Comparison of ENCODE assay signal across 21 mouse cellular contexts in genomic region chr3:33742138-33742537, GRCm38 (mm10). TPM values are rescaled to one million over a fixed set of nuclear protein-coding genes. Genes with fewer than 3 reads are reported as not detected.
A peak's percentile ranks its signal among the peaks of the same experiment; 100 is the strongest.
DNase-seq lines count a peak whose midpoint lies in the region; ATAC-seq and TF ChIP-seq lines count a peak whose summit lies in the region.
"Had no signal": no experiment of that assay in that cellular context is flagged by ENCODE, and none has a peak within 500 bp of the region (broad histone marks: within the 10 kb centered on the region; RNA-seq: fewer than 3 reads in every experiment).

No protein-coding gene starts in this region.

- TF ChIP-seq CTCF in intestine, postnatal 0 days (IDR thresholded peaks at IDR 0.05; ENCODE audit: low read depth) = no peak

- no peak overlapping the region for H3K4me2 ChIP-seq in embryonic facial prominence, embryonic 11.5 days (ENCODE audit: low read depth, low read length)
- no peak overlapping the region for H3K4me2 ChIP-seq in intestine, postnatal 0 days (replicated peaks; ENCODE audit: low read depth)
- H3K4me2 ChIP-seq: embryonic facial prominence, embryonic 15.5 days; kidney, embryonic 15.5 days; liver, embryonic 11.5 days; lung, embryonic 14.5 days; midbrain, embryonic 15.5 days had no signal

- no peaks in the 10 kb centered on the region for H3K36me3 ChIP-seq in embryonic facial prominence, embryonic 11.5 days (replicated peaks; ENCODE audit: control insufficient read depth, insufficient read depth, low read depth, low read length)
- no peaks in the 10 kb centered on the region for H3K36me3 ChIP-seq in embryonic facial prominence, embryonic 10.5 days (replicated peaks)
- no peaks in the 10 kb centered on the region for H3K36me3 ChIP-seq in intestine, postnatal 0 days (ENCODE audit: control insufficient read depth, insufficient read depth)
- H3K36me3 ChIP-seq: embryonic facial prominence, embryonic 15.5 days; G1E; kidney, embryonic 15.5 days; midbrain, embryonic 15.5 days had no signal

- H3K27me3 ChIP-seq in embryonic facial prominence, embryonic 11.5 days (ENCODE audit: control insufficient read depth, insufficient read depth, low read length) = no peaks in the 10 kb centered on the region
- H3K27me3 ChIP-seq in embryonic facial prominence, embryonic 10.5 days (replicated peaks; ENCODE audit: low read depth, poor library complexity, severe bottlenecking) = no peaks in the 10 kb centered on the region
- H3K27me3 ChIP-seq in intestine, postnatal 0 days (replicated peaks; ENCODE audit: control insufficient read depth, insufficient read depth, low read length) = no peaks in the 10 kb centered on the region
- H3K27me3 ChIP-seq: embryonic facial prominence, embryonic 15.5 days; kidney, embryonic 15.5 days; midbrain, embryonic 15.5 days had no signal

- no peaks in the 10 kb centered on the region for H3K4me1 ChIP-seq in embryonic facial prominence, embryonic 11.5 days (ENCODE audit: control insufficient read depth, insufficient read depth, low read length)
- no peaks in the 10 kb centered on the region for H3K4me1 ChIP-seq in embryonic facial prominence, embryonic 10.5 days
- H3K4me1 ChIP-seq in intestine, postnatal 0 days (replicated peaks; ENCODE audit: control insufficient read depth, insufficient read depth, low read length) = no peaks in the 10 kb centered on the region
- H3K4me1 ChIP-seq: embryonic facial prominence, embryonic 15.5 days; kidney, embryonic 15.5 days; midbrain, embryonic 15.5 days had no signal

- no peak overlapping the region for H3K9ac ChIP-seq in embryonic facial prominence, embryonic 11.5 days (replicated peaks; ENCODE audit: low read length)
- H3K9ac ChIP-seq in intestine, postnatal 0 days (ENCODE audit: low read depth, low read length) = no peak overlapping the region
- H3K9ac ChIP-seq: embryonic facial prominence, embryonic 15.5 days; kidney, embryonic 15.5 days; lung, embryonic 14.5 days; midbrain, embryonic 15.5 days had no signal

- no peak for ATAC-seq in embryonic facial prominence, embryonic 11.5 days (replicated peaks; ENCODE audit: insufficient number of reproducible peaks, low FRiP score, low TSS enrichment, low read depth)
- ATAC-seq in intestine, postnatal 0 days = no peak
- ATAC-seq: hindbrain, embryonic 16.5 days; intestine, embryonic 16.5 days; midbrain, embryonic 15.5 days had no signal

- no peak overlapping the region for H3K27ac ChIP-seq in embryonic facial prominence, embryonic 11.5 days (replicated peaks; ENCODE audit: low read depth, low read length)
- no peak overlapping the region for H3K27ac ChIP-seq in embryonic facial prominence, embryonic 10.5 days (replicated peaks)
- no peak overlapping the region for H3K27ac ChIP-seq in intestine, postnatal 0 days (ENCODE audit: low read depth, low read length)
- H3K27ac ChIP-seq: embryonic facial prominence, embryonic 15.5 days; kidney, embryonic 15.5 days; midbrain, embryonic 15.5 days; stomach, postnatal 0 days had no signal

- DNase-seq in embryonic facial prominence, embryonic 11.5 days (ENCODE audit: low spot score) = peak; percentile 4
- DNase-seq in embryonic facial prominence, embryonic 10.5 days (ENCODE audit: low spot score) = no peak
- DNase-seq in right cerebral cortex, adult 18-20 months = peak; percentile 51
- DNase-seq in right cerebral cortex, postnatal 14 days = no peak
- peak; percentile 67 for DNase-seq in layer of hippocampus, adult 9-11 months
- no peak for DNase-seq in adrenal gland, postnatal 36 days
- DNase-seq in lung, adult 18-20 months = no peak
- DNase-seq: cerebellum, adult 9-11 months; gastrocnemius, postnatal 36 days; lung, embryonic 14.5 days; lung, postnatal 36 days had no signal

- WGBS in embryonic facial prominence, embryonic 11.5 days = 85% methylated on average over 4 of the region's 4 CpGs
- WGBS in embryonic facial prominence, embryonic 10.5 days = 88% methylated on average over 4 of the region's 4 CpGs
- WGBS in intestine, postnatal 0 days = 77% methylated on average over 4 of the region's 4 CpGs

- H3K4me3 ChIP-seq in embryonic facial prominence, embryonic 11.5 days (ENCODE audit: low read depth, low read length) = no peak overlapping the region
- no peak overlapping the region for H3K4me3 ChIP-seq in embryonic facial prominence, embryonic 10.5 days
- H3K4me3 ChIP-seq in intestine, postnatal 0 days (ENCODE audit: low read depth, low read length) = no peak overlapping the region
- H3K4me3 ChIP-seq: embryonic facial prominence, embryonic 15.5 days; kidney, embryonic 15.5 days; midbrain, embryonic 15.5 days; myocyte had no signal

- no peaks in the 10 kb centered on the region for H3K9me3 ChIP-seq in embryonic facial prominence, embryonic 11.5 days (replicated peaks; ENCODE audit: control insufficient read depth, low read length)
- H3K9me3 ChIP-seq in embryonic facial prominence, embryonic 10.5 days = no peaks in the 10 kb centered on the region
- H3K9me3 ChIP-seq in intestine, postnatal 0 days (ENCODE audit: control insufficient read depth) = no peaks in the 10 kb centered on the region
- H3K9me3 ChIP-seq: embryonic facial prominence, embryonic 15.5 days; G1E; kidney, embryonic 15.5 days; midbrain, embryonic 15.5 days had no signal

RNA-seq across cellular contexts. Expression of gene Ttc14, which starts 57.5 kb away (rescaled TPM):
- 65.1 and 65.2 TPM in 2 replicates for polyA plus RNA-seq in embryonic facial prominence, embryonic 11.5 days (2014; fragmentation: Nextera tagmentation; extraction: Ambion mirVana)
- polyA plus RNA-seq in embryonic facial prominence, embryonic 10.5 days (2016; fragmentation: Nextera tagmentation; extraction: Ambion mirVana) = 50.7 and 55.0 TPM in 2 replicates
- 10 to 100 TPM; 35.0 to 47.9 TPM for total RNA-seq in adrenal gland, postnatal 36 days (2021)
- polyA plus RNA-seq in intestine, postnatal 0 days (2015; fragmentation: Nextera tagmentation; extraction: Ambion mirVana) = 26.5 and 34.0 TPM in 2 replicates

Comparison
In these comparisons a context has a peak if more than half of its experiments do, and no peak if none do; other contexts are left out.
1. DNase-seq: peak in embryonic facial prominence, embryonic 11.5 days (single experiment), right cerebral cortex, adult 18-20 months (single experiment) and layer of hippocampus, adult 9-11 months (single experiment); none in embryonic facial prominence, embryonic 10.5 days (single experiment), right cerebral cortex, postnatal 14 days (single experiment), adrenal gland, postnatal 36 days (0 of 2) and lung, adult 18-20 months (0 of 2).